Mouse (Mus musculus) forebrain, postnatal 0 days (tissue): ENCODE measurements at regions not wholly inside any gene's neighbourhood (a gene's known extent, or its start where the extent isn't known, plus 50 kb on each side); places are given as distances from the start of the nearest gene placed in this dataset.

Experiments used
- ATAC-seq: fragments of 200-750 bp; cut with Nextera tagmentation; 2 replicates; pipeline ENCODE4 v1.8.0; 2017; ENCODE audit warnings: mild to moderate bottlenecking, moderate library complexity
- DNase-seq: peaks from one replicate; pipeline ENCODE4 v3.0.0-alpha.2; 2015
- H3K27ac ChIP-seq: fragments of 300-500 bp; sonication (generic); 2 replicates; pipeline ENCODE4 v1.5.1; 2014; ENCODE audit warnings: low read depth, mild to moderate bottlenecking, antibody characterized with exemption, low read length, moderate library complexity, mixed read lengths
- H3K27me3 ChIP-seq: fragments of 300-500 bp; sonication (generic); 2 replicates; pipeline ENCODE4 v1.6.1; 2014; ENCODE audit warnings: mild to moderate bottlenecking, low read length, mixed read lengths; ENCODE audit not compliant: insufficient read depth
- H3K36me3 ChIP-seq: fragments of 300-500 bp; sonication (generic); 2 replicates; pipeline ENCODE4 v1.6.1; 2014; ENCODE audit warnings: mild to moderate bottlenecking, moderate library complexity; ENCODE audit not compliant: insufficient read depth
- H3K4me1 ChIP-seq: fragments of 300-500 bp; sonication (generic); 2 replicates; pipeline ENCODE4 v1.6.1; 2014; ENCODE audit warnings: antibody characterized with exemption; ENCODE audit not compliant: insufficient read depth
- H3K4me2 ChIP-seq: fragments of 300-500 bp; sonication (generic); 2 replicates; pipeline ENCODE4 v1.6.1; 2014; ENCODE audit warnings: low read depth, mild to moderate bottlenecking, moderate library complexity
- H3K4me3 ChIP-seq: fragments of 300-500 bp; sonication (generic); 2 replicates; pipeline ENCODE4 v1.5.1; 2014; ENCODE audit warnings: low read depth, low read length, mixed read lengths
- H3K9ac ChIP-seq: fragments of 300-500 bp; sonication (generic); 2 replicates; pipeline ENCODE4 v1.6.1; 2014; ENCODE audit warnings: mild to moderate bottlenecking
- H3K9me3 ChIP-seq: fragments of 300-500 bp; sonication (generic); 2 replicates; pipeline ENCODE4 v1.6.1; 2016; ENCODE audit warnings: low read length
- CTCF ChIP-seq: sonication (generic); IDR thresholded peaks from 2 replicates; pipeline ENCODE4 v1.5.1; 2016; ENCODE audit warnings: antibody characterized with exemption, control low read depth, low read depth
- WGBS: fragments of 180-500 bp; shearing (Covaris S2); extraction: QIAGEN DNeasy Blood & Tissue Kit; methylation state at CpG from one replicate; pipeline ENCODE4 v1.1.7; 2014; 5-methylcytosine and 5-hydroxymethylcytosine counted together

GRCm38 (mm10) chr2:174936665-174937064, 73.4 kb upstream of the Gm14444 start:
- Histone ChIP-seq H3K4me1 (peaks cover 3% of the 10 kb centered on the region; the same call in 1 of the 2 replicates), H3K27ac (no peak overlapping the region), H3K27me3 (no peaks in the 10 kb centered on the region), H3K4me3 (no peak overlapping the region), H3K9me3 (no peaks in the 10 kb centered on the region), H3K4me2 (no peak overlapping the region), H3K9ac (no peak overlapping the region), H3K36me3 (no peaks in the 10 kb centered on the region)
- WGBS = 28% methylated on average over 5 of the region's 5 CpGs
- DNase-seq = no peak
- no peak for ATAC-seq
- peak; percentile 49 for TF ChIP-seq CTCF

GRCm38 (mm10) chr2:174937930-174938329, 72.1 kb upstream of the Gm14444 start:
- Histone ChIP-seq H3K4me2 (no peak overlapping the region), H3K27me3 (no peaks in the 10 kb centered on the region), H3K27ac (no peak overlapping the region), H3K4me1 (peaks cover 3% of the 10 kb centered on the region; the same call in 1 of the 2 replicates), H3K4me3 (no peak overlapping the region), H3K9me3 (no peaks in the 10 kb centered on the region), H3K36me3 (no peaks in the 10 kb centered on the region), H3K9ac (no peak overlapping the region)
- no peak for TF ChIP-seq CTCF
- DNase-seq = no peak
- 83% methylated on average over 4 of the region's 4 CpGs for WGBS
- ATAC-seq = no peak

- ATAC-seq (peak; percentile 42; the same call in 1 of the 2 replicates), DNase-seq (peak; percentile 27)
- no peaks in the 10 kb centered on the region for H3K27me3 ChIP-seq
- no peak overlapping the region for H3K4me3 ChIP-seq
- H3K4me1 ChIP-seq = peaks cover 3% of the 10 kb centered on the region; the same call in 1 of the 2 replicates
- no peak overlapping the region for H3K9ac ChIP-seq
- H3K27ac ChIP-seq = no peak overlapping the region
- TF ChIP-seq CTCF = no peak
- no peak overlapping the region for H3K4me2 ChIP-seq
- no peaks in the 10 kb centered on the region for H3K36me3 ChIP-seq
- whole genome bisulfite sequencing = 61% methylated on average over 4 of the region's 4 CpGs
- no peaks in the 10 kb centered on the region for H3K9me3 ChIP-seq
Observed at GRCm38 (mm10) chr2:174942221-174942620, 67.8 kb upstream of the Gm14444 start.

GRCm38 (mm10) chr2:174948106-174948505, 61.9 kb upstream of the Gm14444 start:
- Histone ChIP-seq H3K4me1 (no peaks in the 10 kb centered on the region), H3K9ac (no peak overlapping the region), H3K27ac (no peak overlapping the region), H3K9me3 (no peaks in the 10 kb centered on the region), H3K36me3 (no peaks in the 10 kb centered on the region), H3K4me2 (no peak overlapping the region), H3K4me3 (no peak overlapping the region), H3K27me3 (no peaks in the 10 kb centered on the region)
- no peak for TF ChIP-seq CTCF
- DNase-seq = no peak
- 71% methylated on average over 8 of the region's 8 CpGs for WGBS
- no peak for ATAC-seq
